Mouse (Mus musculus) neural tube, embryonic 15.5 days (tissue): ENCODE data around the gene Ipo11. TPM values are rescaled to one million over a fixed set of nuclear protein-coding genes. Genes with fewer than 3 reads are reported as not detected.

ENCODE experiments used
- ATAC-seq: fragments of 200-750 bp; cut with Nextera tagmentation; 2 replicates; pipeline ENCODE4 v1.8.0; 2017; ENCODE audit warnings: mild to moderate bottlenecking, moderate TSS enrichment, moderate library complexity; ENCODE audit not compliant: low FRiP score
- H3K27ac ChIP-seq: fragments of 300-500 bp; sonication (generic); replicated peaks from 2 replicates; pipeline ENCODE4 v1.5.1; 2015; ENCODE audit warnings: mild to moderate bottlenecking, inconsistent platforms
- H3K27me3 ChIP-seq: fragments of 300-500 bp; sonication (generic); replicated peaks from 2 replicates; pipeline ENCODE4 v1.6.1; 2015; ENCODE audit warnings: inconsistent platforms
- H3K36me3 ChIP-seq: fragments of 300-500 bp; sonication (generic); 2 replicates; pipeline ENCODE4 v1.6.1; 2015; ENCODE audit warnings: inconsistent platforms
- H3K4me1 ChIP-seq: fragments of 300-500 bp; sonication (generic); 2 replicates; pipeline ENCODE4 v1.6.1; 2015; ENCODE audit warnings: inconsistent platforms
- H3K4me2 ChIP-seq: fragments of 300-500 bp; sonication (generic); 2 replicates; pipeline ENCODE4 v1.6.1; 2015; ENCODE audit warnings: inconsistent platforms, mild to moderate bottlenecking, moderate library complexity
- H3K4me3 ChIP-seq: fragments of 300-500 bp; sonication (generic); replicated peaks from 2 replicates; pipeline ENCODE4 v1.5.1; 2015; ENCODE audit warnings: mild to moderate bottlenecking, inconsistent platforms
- H3K9ac ChIP-seq: fragments of 300-500 bp; sonication (generic); replicated peaks from 2 replicates; pipeline ENCODE4 v1.6.1; 2015; ENCODE audit warnings: mild to moderate bottlenecking, inconsistent platforms
- H3K9me3 ChIP-seq: fragments of 300-500 bp; sonication (generic); replicated peaks from 2 replicates; pipeline ENCODE4 v1.6.1; 2016; ENCODE audit warnings: inconsistent platforms
- WGBS: fragments of 180-500 bp; shearing (Covaris S2); methylation state at CpG from one replicate; pipeline ENCODE4 v1.1.7; 2015; ENCODE audit warnings: mixed read lengths; 5-methylcytosine and 5-hydroxymethylcytosine counted together
- polyA plus RNA-seq: library from polyadenylated mRNA; unstranded; fragments of >200 nt; fragmentation: Nextera tagmentation; extraction: Ambion mirVana; gene quantifications from 2 replicates; pipeline ENCODE4 v1.2.1, GENCODE M21; 2015

Gene Ipo11
- polyA plus RNA-seq, 1 experiment from 2014 or later, result 37.9 TPM

GRCm38 (mm10) chr13:106754216-106754615 lies 182.5 kb downstream of the Ipo11 start:
- Histone ChIP-seq H3K9ac (no peak overlapping the region), H3K9me3 (no peaks in the 10 kb centered on the region), H3K36me3 (no peaks in the 10 kb centered on the region), H3K4me1 (no peaks in the 10 kb centered on the region), H3K27me3 (no peaks in the 10 kb centered on the region), H3K4me2 (no peak overlapping the region), H3K27ac (no peak overlapping the region), H3K4me3 (no peak overlapping the region)
- WGBS, result 81% methylated on average over 3 of the region's 3 CpGs
- ATAC-seq, result no peak

- WGBS, result 90% methylated on average over 1 of the region's 1 CpGs
- Histone ChIP-seq H3K4me2 (no peak overlapping the region), H3K36me3 (no peaks in the 10 kb centered on the region), H3K9ac (no peak overlapping the region), H3K27me3 (no peaks in the 10 kb centered on the region), H3K9me3 (no peaks in the 10 kb centered on the region), H3K4me3 (no peak overlapping the region), H3K27ac (no peak overlapping the region), H3K4me1 (no peaks in the 10 kb centered on the region)
- ATAC-seq, result no peak
These were observed 184.8 kb downstream of the Ipo11 start for GRCm38 (mm10) chr13:106751951-106752350.

- 84% methylated on average over 5 of the region's 5 CpGs for WGBS
- Histone ChIP-seq H3K9ac (no peak overlapping the region), H3K27ac (no peak overlapping the region), H3K4me3 (no peak overlapping the region), H3K4me2 (no peak overlapping the region), H3K36me3 (no peaks in the 10 kb centered on the region), H3K9me3 (no peaks in the 10 kb centered on the region), H3K27me3 (no peaks in the 10 kb centered on the region), H3K4me1 (no peaks in the 10 kb centered on the region)
- ATAC-seq, result no peak
These were observed 189.9 kb downstream of the Ipo11 start for GRCm38 (mm10) chr13:106746823-106747222.

GRCm38 (mm10) chr13:106745201-106745600 lies 191.6 kb downstream of the Ipo11 start:
- Histone ChIP-seq H3K9ac (no peak overlapping the region), H3K4me1 (no peaks in the 10 kb centered on the region), H3K4me3 (no peak overlapping the region), H3K4me2 (no peak overlapping the region), H3K9me3 (no peaks in the 10 kb centered on the region), H3K27ac (no peak overlapping the region), H3K27me3 (no peaks in the 10 kb centered on the region), H3K36me3 (no peaks in the 10 kb centered on the region)
- no peak for ATAC-seq
- WGBS, result 70% methylated on average over 6 of the region's 6 CpGs

Other genes with a start within 250 kb of the Ipo11 start
- 37.5 and 39.8 TPM in 2 replicates for gene Dimt1, start 10.2 kb upstream of the Ipo11 start, polyA plus RNA-seq
- 48.6 and 79.7 TPM in 2 replicates for gene Kif2a, start 85.2 kb upstream of the Ipo11 start, polyA plus RNA-seq